Mouse (Mus musculus): ENCODE measurements around the gene Pkp2. TPM values are rescaled to one million over a fixed set of nuclear protein-coding genes. Genes with fewer than 3 reads are reported as not detected.
"Not testable (repeated sequence)": the region's sequence is repeated elsewhere in the genome, so short reads cannot be mapped to it uniquely, and the experiment has no call there.

Gene Pkp2
- total and polyA plus RNA-seq, 3 experiments = 13.3 to 19.0 (median 14.1) TPM

- in situ Hi-C loops (cut with MboI; ENCODE audit: low pct_ligation_motif_present, low pct_unique_long_range_greater_than_20kb, low sequenced_read_pairs) = no loop called here
- peaks cover 14 to 18% of the 10 kb centered on the region in 2 experiments for H3K36me3 ChIP-seq (replicated peaks in 1 of 2; ENCODE audit: control insufficient read depth in 1 of 2, insufficient read depth in 1 of 2, low read length in 1 of 2)
These were observed 17.3 kb downstream of the Pkp2 start for GRCm38 (mm10) chr16:16230439-16230838.

GRCm38 (mm10) chr16:16233919-16234318, 20.8 kb downstream of the Pkp2 start:
- peaks cover 5% of the 10 kb centered on the region for H3K9me3 ChIP-seq (replicated peaks; ENCODE audit: low read length)
- in situ Hi-C loops (cut with MboI; ENCODE audit: low pct_ligation_motif_present, low pct_unique_long_range_greater_than_20kb, low sequenced_read_pairs) (no loop called here), dilution Hi-C loops (cut with MboI; ENCODE audit: extremely low pct_ligation_motif_present, extremely low pct_unique_long_range_greater_than_20kb, low sequenced_read_pairs) (no loop called here)
- no peaks in the 10 kb centered on the region for H3K79me2 ChIP-seq (replicated peaks; ENCODE audit: control insufficient read depth, extremely low read depth, insufficient read depth, poor library complexity, severe bottlenecking)
- no peaks in the 10 kb centered on the region for H3K27me3 ChIP-seq (replicated peaks)
- no peak overlapping the region for H3K4me3 ChIP-seq (replicated peaks in 1 of 3; ENCODE audit: low read depth in 2 of 3, low read length in 2 of 3, poor library complexity in 1 of 3)
- no peak overlapping the region for H3K9ac ChIP-seq (ENCODE audit: insufficient read depth, low read depth)
- no peak for TF ChIP-seq POLR2AphosphoS2 (IDR thresholded peaks at IDR 0.05; ENCODE audit: low read depth, low read length)
- no peak for TF ChIP-seq ZMIZ1 (IDR thresholded peaks at IDR 0.05; ENCODE audit: low read depth, low read length)
- no peak for TF ChIP-seq MEF2A (IDR thresholded peaks at IDR 0.05; ENCODE audit: borderline replicate concordance, low read depth, low read length)
- TF ChIP-seq E2F4 (IDR thresholded peaks at IDR 0.05; ENCODE audit: insufficient replicate concordance, low read depth, low read length) = no peak
- TF ChIP-seq KAT2A (IDR thresholded peaks at IDR 0.05; ENCODE audit: insufficient replicate concordance, low read length) = no peak
- TF ChIP-seq IRF4 (IDR thresholded peaks at IDR 0.05; ENCODE audit: low read depth, low read length) = no peak
- H3K4me2 ChIP-seq (ENCODE audit: insufficient read depth, low read depth, poor library complexity, severe bottlenecking) = no peak overlapping the region
- H3K36me3 ChIP-seq (replicated peaks in 1 of 2; ENCODE audit: control insufficient read depth in 1 of 2, insufficient read depth in 1 of 2, low read length in 1 of 2) = peaks cover 11% of the 10 kb centered on the region in 2 experiments
- no peak overlapping the region for H3K27ac ChIP-seq (ENCODE audit: insufficient read depth, low read depth)
- peaks cover 4 to 9% of the 10 kb centered on the region in 2 experiments; a peak in 3 of 4 replicates for H3K4me1 ChIP-seq (ENCODE audit: control insufficient read depth in 1 of 2, insufficient read depth in 2 of 2)
- DNase-seq (ENCODE audit: extremely low read depth) = no peak

More at GRCm38 (mm10) chr16:16230439-16230838, 17.3 kb downstream of the Pkp2 start:
- no peaks in the 10 kb centered on the region for H3K9me3 ChIP-seq (replicated peaks; ENCODE audit: low read length)
- H3K4me3 ChIP-seq (replicated peaks in 1 of 3; ENCODE audit: low read depth in 2 of 3, low read length in 2 of 3, poor library complexity in 1 of 3) = no peak overlapping the region
- dilution Hi-C loops (cut with MboI; ENCODE audit: extremely low pct_ligation_motif_present, extremely low pct_unique_long_range_greater_than_20kb, low sequenced_read_pairs) = no loop called here
- H3K4me1 ChIP-seq (ENCODE audit: control insufficient read depth in 1 of 2, insufficient read depth in 2 of 2) = no peaks in the 10 kb centered on the region
- no peak overlapping the region for H3K27ac ChIP-seq (ENCODE audit: insufficient read depth, low read depth)
- H3K27me3 ChIP-seq (replicated peaks) = no peaks in the 10 kb centered on the region
- DNase-seq (ENCODE audit: extremely low read depth) = no peak
- TF ChIP-seq GABPA (IDR thresholded peaks at IDR 0.05; ENCODE audit: insufficient replicate concordance, low read depth, low read length) = no peak
- TF ChIP-seq TCF12 (IDR thresholded peaks at IDR 0.05; ENCODE audit: low read depth, low read length) = no peak
- TF ChIP-seq POLR2AphosphoS2 (IDR thresholded peaks at IDR 0.05; ENCODE audit: low read depth, low read length) = no peak
- no peak for TF ChIP-seq JUND (conservative IDR thresholded peaks at IDR 0.05; ENCODE audit: low read depth, low read length)
- no peak for TF ChIP-seq ZNF384 (IDR thresholded peaks at IDR 0.05; ENCODE audit: low read depth, low read length)
- no peak for TF ChIP-seq ZKSCAN1 (IDR thresholded peaks at IDR 0.05; ENCODE audit: borderline replicate concordance, low read depth, low read length)
- TF ChIP-seq SMC3 (IDR thresholded peaks at IDR 0.05; ENCODE audit: low read depth, low read length) = no peak
- TF ChIP-seq BHLHE40 (IDR thresholded peaks at IDR 0.05; ENCODE audit: low read depth, low read length) = no peak
- TF ChIP-seq CTCF (conservative IDR thresholded peaks at IDR 0.05 in 1 of 2, IDR thresholded peaks at IDR 0.05 in 1 of 2; ENCODE audit: low read depth in 2 of 2, low read length in 2 of 2) = no peak
- no peak for TF ChIP-seq IRF4 (IDR thresholded peaks at IDR 0.05; ENCODE audit: low read depth, low read length)
- TF ChIP-seq RAD21 (IDR thresholded peaks at IDR 0.05; ENCODE audit: low read depth, low read length) = no peak
- no peak for TF ChIP-seq CHD2 (IDR thresholded peaks at IDR 0.05; ENCODE audit: low read length)
- TF ChIP-seq ZMIZ1 (IDR thresholded peaks at IDR 0.05; ENCODE audit: low read depth, low read length) = no peak
- TF ChIP-seq KAT2A (IDR thresholded peaks at IDR 0.05; ENCODE audit: insufficient replicate concordance, low read length) = no peak
- no peak for TF ChIP-seq MEF2A (IDR thresholded peaks at IDR 0.05; ENCODE audit: borderline replicate concordance, low read depth, low read length)
- TF ChIP-seq NRF1 (IDR thresholded peaks at IDR 0.05; ENCODE audit: low read depth, low read length) = no peak
- TF ChIP-seq ETS1 (conservative IDR thresholded peaks at IDR 0.05; ENCODE audit: low read depth, low read length) = no peak
- H3K79me2 ChIP-seq (replicated peaks; ENCODE audit: control insufficient read depth, extremely low read depth, insufficient read depth, poor library complexity, severe bottlenecking) = no peaks in the 10 kb centered on the region
- H3K4me2 ChIP-seq (ENCODE audit: insufficient read depth, low read depth, poor library complexity, severe bottlenecking) = no peak overlapping the region
- H3K9ac ChIP-seq (ENCODE audit: insufficient read depth, low read depth) = no peak overlapping the region

- H3K27me3 ChIP-seq (replicated peaks); H3K9me3 ChIP-seq (replicated peaks; ENCODE audit: low read length); H3K9ac ChIP-seq (ENCODE audit: insufficient read depth, low read depth); dilution Hi-C loops (cut with MboI; ENCODE audit: extremely low pct_ligation_motif_present, extremely low pct_unique_long_range_greater_than_20kb, low sequenced_read_pairs); H3K4me1 ChIP-seq (ENCODE audit: control insufficient read depth in 1 of 2, insufficient read depth in 2 of 2); DNase-seq (ENCODE audit: extremely low read depth); H3K4me3 ChIP-seq (replicated peaks in 1 of 3; ENCODE audit: low read depth in 2 of 3, low read length in 2 of 3, poor library complexity in 1 of 3); H3K4me2 ChIP-seq (ENCODE audit: insufficient read depth, low read depth, poor library complexity, severe bottlenecking); H3K27ac ChIP-seq (ENCODE audit: insufficient read depth, low read depth); in situ Hi-C loops (cut with MboI; ENCODE audit: low pct_ligation_motif_present, low pct_unique_long_range_greater_than_20kb, low sequenced_read_pairs); H3K79me2 ChIP-seq (replicated peaks; ENCODE audit: control insufficient read depth, extremely low read depth, insufficient read depth, poor library complexity, severe bottlenecking); H3K36me3 ChIP-seq (replicated peaks in 1 of 2; ENCODE audit: control insufficient read depth in 1 of 2, insufficient read depth in 1 of 2, low read length in 1 of 2): not testable (repeated sequence)
These were observed 23.6 kb downstream of the Pkp2 start for GRCm38 (mm10) chr16:16236681-16237080.
